Mouse (Mus musculus) forebrain, embryonic 13.5 days (tissue): ENCODE measurements around the gene Dnah11. TPM values are rescaled to one million over a fixed set of nuclear protein-coding genes. Genes with fewer than 3 reads are reported as not detected.
A peak's percentile ranks its signal among the peaks of the same experiment; 100 is the strongest.
"Not testable (repeated sequence)": the region's sequence is repeated elsewhere in the genome, so short reads cannot be mapped to it uniquely, and the experiment has no call there.

Experiments
- ATAC-seq: fragments of 200-750 bp; cut with Nextera tagmentation; 2 replicates; pipeline ENCODE4 v1.8.0; 2017
- H3K27ac ChIP-seq: fragments of 300-500 bp; sonication (generic); 2 replicates; pipeline ENCODE4 v1.5.1; 2015; ENCODE audit warnings: inconsistent platforms, mild to moderate bottlenecking, moderate library complexity
- H3K27me3 ChIP-seq: fragments of 300-500 bp; sonication (generic); 2 replicates; pipeline ENCODE4 v1.6.1; 2015; ENCODE audit warnings: mild to moderate bottlenecking, inconsistent platforms
- H3K36me3 ChIP-seq: fragments of 300-500 bp; sonication (generic); 2 replicates; pipeline ENCODE4 v1.6.1; 2015; ENCODE audit warnings: mild to moderate bottlenecking, inconsistent platforms; ENCODE audit not compliant: poor library complexity, severe bottlenecking
- H3K4me1 ChIP-seq: fragments of 300-500 bp; sonication (generic); 2 replicates; pipeline ENCODE4 v1.6.1; 2015; ENCODE audit warnings: inconsistent platforms
- H3K4me2 ChIP-seq: fragments of 300-500 bp; sonication (generic); 2 replicates; pipeline ENCODE4 v1.6.1; 2015; ENCODE audit warnings: inconsistent platforms, mild to moderate bottlenecking, moderate library complexity
- H3K4me3 ChIP-seq: fragments of 300-500 bp; sonication (generic); 2 replicates; pipeline ENCODE4 v1.5.1; 2015; ENCODE audit warnings: mild to moderate bottlenecking, inconsistent platforms
- H3K9ac ChIP-seq: fragments of 300-500 bp; sonication (generic); 2 replicates; pipeline ENCODE4 v1.6.1; 2015; ENCODE audit warnings: mild to moderate bottlenecking, inconsistent platforms
- H3K9me3 ChIP-seq: fragments of 300-500 bp; sonication (generic); replicated peaks from 2 replicates; pipeline ENCODE4 v1.6.1; 2016; ENCODE audit warnings: inconsistent platforms
- WGBS: fragments of 180-500 bp; shearing (Covaris S2); methylation state at CpG from one replicate; pipeline ENCODE4 v1.1.7; 2015; 5-methylcytosine and 5-hydroxymethylcytosine counted together
- polyA plus RNA-seq: library from polyadenylated mRNA; unstranded; fragments of >200 nt; fragmentation: Nextera tagmentation; extraction: Ambion mirVana; gene quantifications from 2 replicates; pipeline ENCODE4 v1.2.1, GENCODE M21; 2015

Dnah11 gene
- polyA plus RNA-seq, 1 experiment from 2014 or later, result 0.10 TPM

GRCm38 (mm10) chr12:117900798-117901197 is 298.0 kb downstream of the Dnah11 start:
- not testable (repeated sequence) for H3K9ac ChIP-seq, H3K9me3 ChIP-seq, ATAC-seq, H3K4me2 ChIP-seq, H3K4me1 ChIP-seq, H3K36me3 ChIP-seq, H3K4me3 ChIP-seq, H3K27ac ChIP-seq, H3K27me3 ChIP-seq
- 100% methylated on average over 1 of the region's 4 CpGs for WGBS

GRCm38 (mm10) chr12:117887422-117887821 is 311.4 kb downstream of the Dnah11 start:
- no peaks in the 10 kb centered on the region for H3K27me3 ChIP-seq
- H3K4me2 ChIP-seq, result no peak overlapping the region
- H3K4me3 ChIP-seq, result no peak overlapping the region
- H3K4me1 ChIP-seq, result no peaks in the 10 kb centered on the region
- H3K36me3 ChIP-seq, result 0 out of 2 replicates have a peak, but pooled peaks cover 4% of the 10 kb centered on the region
- 85% methylated on average over 3 of the region's 3 CpGs for WGBS
- no peaks in the 10 kb centered on the region for H3K9me3 ChIP-seq
- no peak overlapping the region for H3K27ac ChIP-seq
- ATAC-seq, result no peak
- no peak overlapping the region for H3K9ac ChIP-seq

- no peaks in the 10 kb centered on the region for H3K9me3 ChIP-seq
These were observed 314.2 kb downstream of the Dnah11 start for GRCm38 (mm10) chr12:117884627-117885026.

GRCm38 (mm10) chr12:117878341-117878740 is 320.5 kb downstream of the Dnah11 start:
- ATAC-seq, result no peak
- H3K9ac ChIP-seq, result no peak overlapping the region
- no peaks in the 10 kb centered on the region for H3K4me1 ChIP-seq
- no peak overlapping the region for H3K27ac ChIP-seq
- 92% methylated on average over 13 of the region's 13 CpGs for WGBS
- H3K4me3 ChIP-seq, result no peak overlapping the region
- H3K36me3 ChIP-seq, result peaks cover 53% of the 10 kb centered on the region
- no peak overlapping the region for H3K4me2 ChIP-seq
- H3K27me3 ChIP-seq, result no peaks in the 10 kb centered on the region
- no peaks in the 10 kb centered on the region for H3K9me3 ChIP-seq

More at GRCm38 (mm10) chr12:117884627-117885026, 314.2 kb downstream of the Dnah11 start:
- Histone ChIP-seq H3K27ac (no peak overlapping the region), H3K27me3 (no peaks in the 10 kb centered on the region), H3K9ac (no peak overlapping the region), H3K4me1 (no peaks in the 10 kb centered on the region), H3K4me3 (no peak overlapping the region), H3K4me2 (no peak overlapping the region), H3K36me3 (0 out of 2 replicates have a peak, but pooled peaks cover 11% of the 10 kb centered on the region)
- ATAC-seq, result no peak
- 88% methylated on average over 2 of the region's 2 CpGs for WGBS

- no peak for ATAC-seq
- Histone ChIP-seq H3K4me2 (no peak overlapping the region), H3K36me3 (peaks cover 59% of the 10 kb centered on the region), H3K27ac (no peak overlapping the region), H3K4me1 (no peaks in the 10 kb centered on the region), H3K4me3 (no peak overlapping the region), H3K9me3 (0 out of 2 replicates have a peak, but pooled peaks cover 4% of the 10 kb centered on the region), H3K27me3 (no peaks in the 10 kb centered on the region), H3K9ac (no peak overlapping the region)
- WGBS, result 92% methylated on average over 5 of the region's 5 CpGs
These were observed 326.6 kb downstream of the Dnah11 start for GRCm38 (mm10) chr12:117872265-117872664.

- Histone ChIP-seq H3K9me3 (0 out of 2 replicates have a peak, but pooled peaks cover 4% of the 10 kb centered on the region), H3K9ac (no peak overlapping the region), H3K27ac (no peak overlapping the region), H3K4me3 (no peak overlapping the region), H3K4me2 (no peak overlapping the region), H3K4me1 (no peaks in the 10 kb centered on the region), H3K36me3 (peaks cover 22% of the 10 kb centered on the region), H3K27me3 (no peaks in the 10 kb centered on the region)
- ATAC-seq, result no peak
- WGBS, result 88% methylated on average over 4 of the region's 4 CpGs
These were observed 330.9 kb downstream of the Dnah11 start for GRCm38 (mm10) chr12:117867708-117868564.

GRCm38 (mm10) chr12:117862655-117863054 is 336.2 kb downstream of the Dnah11 start:
- ATAC-seq, result no peak
- H3K27me3 ChIP-seq, result no peaks in the 10 kb centered on the region
- H3K9ac ChIP-seq, result no peak overlapping the region
- 93% methylated on average over 5 of the region's 5 CpGs for WGBS
- no peaks in the 10 kb centered on the region for H3K4me1 ChIP-seq
- no peaks in the 10 kb centered on the region for H3K36me3 ChIP-seq
- no peak overlapping the region for H3K4me3 ChIP-seq
- no peaks in the 10 kb centered on the region for H3K9me3 ChIP-seq
- H3K27ac ChIP-seq, result no peak overlapping the region
- H3K4me2 ChIP-seq, result no peak overlapping the region

GRCm38 (mm10) chr12:117861249-117861648 is 337.6 kb downstream of the Dnah11 start:
- Histone ChIP-seq H3K27ac (no peak overlapping the region), H3K9ac (no peak overlapping the region), H3K36me3 (no peaks in the 10 kb centered on the region), H3K4me1 (no peaks in the 10 kb centered on the region), H3K27me3 (no peaks in the 10 kb centered on the region), H3K9me3 (no peaks in the 10 kb centered on the region), H3K4me3 (no peak overlapping the region), H3K4me2 (no peak overlapping the region)
- no peak for ATAC-seq
- WGBS, result 75% methylated on average over 3 of the region's 3 CpGs

GRCm38 (mm10) chr12:117860840-117861239 is 338.0 kb downstream of the Dnah11 start:
- H3K9me3 ChIP-seq, result no peaks in the 10 kb centered on the region
- H3K27me3 ChIP-seq, result no peaks in the 10 kb centered on the region
- no peak overlapping the region for H3K9ac ChIP-seq
- H3K27ac ChIP-seq, result no peak overlapping the region
- no peak overlapping the region for H3K4me3 ChIP-seq
- H3K4me1 ChIP-seq, result no peaks in the 10 kb centered on the region
- H3K36me3 ChIP-seq, result no peaks in the 10 kb centered on the region
- no peak for ATAC-seq
- 78% methylated on average over 7 of the region's 7 CpGs for WGBS
- no peak overlapping the region for H3K4me2 ChIP-seq

- Histone ChIP-seq H3K4me2 (no peak overlapping the region), H3K9ac (no peak overlapping the region), H3K36me3 (no peaks in the 10 kb centered on the region), H3K27ac (no peak overlapping the region), H3K9me3 (no peaks in the 10 kb centered on the region), H3K27me3 (no peaks in the 10 kb centered on the region), H3K4me3 (no peak overlapping the region), H3K4me1 (no peaks in the 10 kb centered on the region)
- ATAC-seq, result no peak
- 95% methylated on average over 6 of the region's 6 CpGs for WGBS
These were observed 341.0 kb downstream of the Dnah11 start for GRCm38 (mm10) chr12:117857884-117858283.

GRCm38 (mm10) chr12:117857023-117857422 is 341.8 kb downstream of the Dnah11 start:
- Histone ChIP-seq H3K4me2 (no peak overlapping the region), H3K36me3 (no peaks in the 10 kb centered on the region), H3K4me1 (no peaks in the 10 kb centered on the region), H3K9ac (no peak overlapping the region), H3K4me3 (no peak overlapping the region), H3K27me3 (no peaks in the 10 kb centered on the region), H3K27ac (no peak overlapping the region), H3K9me3 (no peaks in the 10 kb centered on the region)
- WGBS, result 75% methylated on average over 9 of the region's 9 CpGs
- ATAC-seq, result no peak

GRCm38 (mm10) chr12:117853316-117853715 is 345.5 kb downstream of the Dnah11 start:
- Histone ChIP-seq H3K9me3 (no peaks in the 10 kb centered on the region), H3K9ac (no peak overlapping the region), H3K27me3 (no peaks in the 10 kb centered on the region), H3K36me3 (no peaks in the 10 kb centered on the region), H3K4me2 (no peak overlapping the region), H3K4me1 (0 out of 2 replicates have a peak, but pooled peaks cover 4% of the 10 kb centered on the region), H3K27ac (no peak overlapping the region), H3K4me3 (no peak overlapping the region)
- ATAC-seq, result peak; percentile 59; the same call in 1 of the 2 replicates
- 27% methylated on average over 6 of the region's 6 CpGs for WGBS
